9 mouse cellular contexts compared by ENCODE assay signal in genomic region chr4:135153260-135154088, GRCm38 (mm10). TPM values are rescaled to one million over a fixed set of nuclear protein-coding genes. Genes with fewer than 3 reads are reported as not detected.
DNase-seq lines count a peak whose midpoint lies in the region; ATAC-seq lines count a peak whose summit lies in the region.
"Had no signal": no experiment of that assay in that cellular context is flagged by ENCODE, and none has a peak within 500 bp of the region (broad histone marks: within the 10 kb centered on the region; RNA-seq: fewer than 3 reads in every experiment).

No protein-coding gene starts in this region.

- peaks cover 99% of the 10 kb centered on the region for H3K27me3 ChIP-seq in forebrain, embryonic 11.5 days (ENCODE audit: control insufficient read depth, insufficient read depth, low read length)
- peaks cover 94% of the 10 kb centered on the region for H3K27me3 ChIP-seq in forebrain, embryonic 14.5 days (replicated peaks; ENCODE audit: control insufficient read depth, insufficient read depth, low read length)
- H3K27me3 ChIP-seq in erythroblast, embryonic 14.5 days (ENCODE audit: control insufficient read depth), result peaks cover 96% of the 10 kb centered on the region
- H3K27me3 ChIP-seq in limb, embryonic 12.5 days, result peaks cover 100% of the 10 kb centered on the region

- no peak overlapping the region for H3K4me2 ChIP-seq in forebrain, embryonic 11.5 days (ENCODE audit: low read depth, low read length, severe bottlenecking)
- no peak overlapping the region for H3K4me2 ChIP-seq in forebrain, embryonic 14.5 days (ENCODE audit: low read length)
- H3K4me2 ChIP-seq in limb, embryonic 12.5 days, result peak overlapping the region; percentile 60

- H3K9me3 ChIP-seq in forebrain, embryonic 11.5 days (ENCODE audit: control insufficient read depth, low read length), result no peaks in the 10 kb centered on the region
- H3K9me3 ChIP-seq in forebrain, embryonic 14.5 days (replicated peaks; ENCODE audit: control insufficient read depth, low read length), result no peaks in the 10 kb centered on the region
- H3K9me3 ChIP-seq in erythroblast, embryonic 14.5 days (ENCODE audit: control insufficient read depth, low read length), result no peaks in the 10 kb centered on the region
- no peaks in the 10 kb centered on the region for H3K9me3 ChIP-seq in limb, embryonic 12.5 days

- peak; percentile 74 for DNase-seq in forebrain, embryonic 11.5 days (ENCODE audit: low spot score)
- no peak for DNase-seq in forebrain, embryonic 14.5 days (ENCODE audit: low spot score)
- peak; percentile 77 for DNase-seq in CD4-positive helper T cell, adult 2 months (ENCODE audit: low read depth, low spot score)
- DNase-seq in layer of hippocampus, adult 8-10 months (ENCODE audit: low spot score in 2 of 2), result no peak
- DNase-seq in urinary bladder, postnatal 10 days (ENCODE audit: low spot score), result no peak

- no peak overlapping the region for H3K9ac ChIP-seq in forebrain, embryonic 11.5 days (ENCODE audit: low read length)
- H3K9ac ChIP-seq in forebrain, embryonic 14.5 days (ENCODE audit: low read length), result no peak overlapping the region
- H3K9ac ChIP-seq in limb, embryonic 12.5 days (replicated peaks), result peak overlapping the region; percentile 63

- no peak overlapping the region for H3K27ac ChIP-seq in forebrain, embryonic 11.5 days (ENCODE audit: low read depth, low read length)
- H3K27ac ChIP-seq in forebrain, embryonic 14.5 days (ENCODE audit: low read depth, low read length), result no peak overlapping the region
- H3K27ac ChIP-seq in limb, embryonic 12.5 days, result peak overlapping the region; percentile 45; the same call in 1 of the 2 replicates

- ATAC-seq in forebrain, embryonic 11.5 days (replicated peaks; ENCODE audit: low FRiP score), result no peak
- ATAC-seq in forebrain, embryonic 14.5 days, result no peak
- no peak for ATAC-seq in limb, embryonic 12.5 days (ENCODE audit: insufficient number of reproducible peaks, insufficient read depth, low FRiP score, low TSS enrichment, low read depth)
- peak; percentile 21; the same call in 1 of the 2 replicates for ATAC-seq in neutrophil, adult 5-6 weeks (ENCODE audit: extremely low read depth, insufficient number of reproducible peaks, low FRiP score, poor library complexity, severe bottlenecking)

- 1% methylated on average over 39 of the region's 39 CpGs for WGBS in forebrain, embryonic 11.5 days
- under 1% methylated on average over 37 of the region's 39 CpGs for WGBS in forebrain, embryonic 14.5 days
- under 1% methylated on average over 39 of the region's 39 CpGs for WGBS in limb, embryonic 12.5 days

- H3K4me3 ChIP-seq in forebrain, embryonic 11.5 days (ENCODE audit: low read depth, low read length), result no peak overlapping the region
- H3K4me3 ChIP-seq in forebrain, embryonic 14.5 days (ENCODE audit: low read depth, low read length), result no peak overlapping the region
- H3K4me3 ChIP-seq in erythroblast, embryonic 14.5 days (replicated peaks), result peak overlapping the region; percentile 58
- peak overlapping the region; percentile 49 for H3K4me3 ChIP-seq in limb, embryonic 12.5 days (replicated peaks)

- H3K36me3 ChIP-seq in forebrain, embryonic 11.5 days (ENCODE audit: control insufficient read depth, insufficient read depth, low read length), result no peaks in the 10 kb centered on the region
- H3K36me3 ChIP-seq in forebrain, embryonic 14.5 days (ENCODE audit: control insufficient read depth, insufficient read depth, low read length), result no peaks in the 10 kb centered on the region
- H3K36me3 ChIP-seq in erythroblast, embryonic 14.5 days (ENCODE audit: control insufficient read depth), result no peaks in the 10 kb centered on the region
- no peaks in the 10 kb centered on the region for H3K36me3 ChIP-seq in limb, embryonic 12.5 days

- H3K4me1 ChIP-seq in forebrain, embryonic 11.5 days (replicated peaks; ENCODE audit: control insufficient read depth, insufficient read depth, low read length), result peaks cover 11% of the 10 kb centered on the region; the same call in 1 of the 2 replicates
- no peaks in the 10 kb centered on the region for H3K4me1 ChIP-seq in forebrain, embryonic 14.5 days (ENCODE audit: control insufficient read depth, insufficient read depth, low read length)
- peaks cover 18% of the 10 kb centered on the region for H3K4me1 ChIP-seq in erythroblast, embryonic 14.5 days (ENCODE audit: control insufficient read depth)
- H3K4me1 ChIP-seq in limb, embryonic 12.5 days (replicated peaks), result peaks cover 68% of the 10 kb centered on the region

RNA-seq across cellular contexts. Expression of gene Runx3, which starts 33.0 kb away (rescaled TPM):
- polyA plus RNA-seq in forebrain, embryonic 11.5 days (2014; fragmentation: Nextera tagmentation; extraction: Ambion mirVana), result 0.04 and 0.07 TPM in 2 replicates
- polyA plus RNA-seq in forebrain, embryonic 14.5 days (2014; fragmentation: Nextera tagmentation; extraction: Ambion mirVana), result not detected in 2 replicates
- 0.61 and 0.62 TPM in 2 replicates for polyA plus RNA-seq in erythroblast, embryonic 14.5 days (2012)
- polyA plus RNA-seq in limb, embryonic 12.5 days (2016; fragmentation: Nextera tagmentation; extraction: Ambion mirVana), result 1.5 and 2.0 TPM in 2 replicates
- 24.0 and 27.3 TPM in 2 replicates for total RNA-seq in neutrophil, adult 5-6 weeks (2017)
- total RNA-seq in layer of hippocampus, adult 8-10 months (2022), result under 1 TPM in 2 of 4 experiments, not detected in 2; 0.78 to 0.89 TPM
- total RNA-seq: layer of hippocampus, postnatal 25 days had no signal

Comparison
In these comparisons a context has a peak if more than half of its experiments do, and no peak if none do; other contexts are left out.
1. DNase-seq: peak in forebrain, embryonic 11.5 days (single experiment) and CD4-positive helper T cell, adult 2 months (single experiment); none in forebrain, embryonic 14.5 days (single experiment), layer of hippocampus, adult 8-10 months (0 of 2) and urinary bladder, postnatal 10 days (single experiment).
2. H3K4me3 ChIP-seq: peak in erythroblast, embryonic 14.5 days (single experiment) and limb, embryonic 12.5 days (single experiment); none in forebrain, embryonic 11.5 days (single experiment) and forebrain, embryonic 14.5 days (single experiment).